Comparison of ENCODE assay signal across 19 mouse cellular contexts in genomic region chr6:103236896-103237295, GRCm38 (mm10).
DNase-seq lines count a peak whose midpoint lies in the region; ATAC-seq and TF ChIP-seq lines count a peak whose summit lies in the region.
"Had no signal": no experiment of that assay in that cellular context is flagged by ENCODE, and none has a peak within 500 bp of the region (broad histone marks: within the 10 kb centered on the region; RNA-seq: fewer than 3 reads in every experiment).

No protein-coding gene starts in this region.

- no peak overlapping the region for H3K4me2 ChIP-seq in liver, embryonic 11.5 days
- no peak overlapping the region for H3K4me2 ChIP-seq in liver, postnatal 0 days (ENCODE audit: low read depth, low read length)
- no peak overlapping the region for H3K4me2 ChIP-seq in liver, embryonic 12.5 days

- H3K9ac ChIP-seq in liver, adult 2 months (ENCODE audit: low read depth, low read length), result no peak overlapping the region
- no peak overlapping the region for H3K9ac ChIP-seq in liver, embryonic 11.5 days (ENCODE audit: low read depth, low read length)
- H3K9ac ChIP-seq in liver, postnatal 0 days (replicated peaks), result no peak overlapping the region
- no peak overlapping the region for H3K9ac ChIP-seq in liver, embryonic 12.5 days

- TF ChIP-seq EP300 in liver, postnatal 0 days (IDR thresholded peaks at IDR 0.05; ENCODE audit: low read depth), result no peak

- no peak for TF ChIP-seq CTCF in liver, adult 2 months (IDR thresholded peaks at IDR 0.05; ENCODE audit: low read depth, low read length)
- no peak for TF ChIP-seq CTCF in liver, postnatal 0 days (IDR thresholded peaks at IDR 0.05; ENCODE audit: low read depth)

- H3K4me1 ChIP-seq in liver, adult 2 months (ENCODE audit: control insufficient read depth, insufficient read depth, low read length), result peaks cover 3% of the 10 kb centered on the region
- H3K4me1 ChIP-seq in liver, embryonic 11.5 days (replicated peaks; ENCODE audit: control insufficient read depth, insufficient read depth, low read length), result no peaks in the 10 kb centered on the region
- no peaks in the 10 kb centered on the region for H3K4me1 ChIP-seq in liver, postnatal 0 days (ENCODE audit: insufficient read depth)
- no peaks in the 10 kb centered on the region for H3K4me1 ChIP-seq in liver, embryonic 12.5 days

- no peaks in the 10 kb centered on the region for H3K27me3 ChIP-seq in liver, adult 2 months (ENCODE audit: control insufficient read depth, insufficient read depth, low read length)
- no peaks in the 10 kb centered on the region for H3K27me3 ChIP-seq in liver, embryonic 11.5 days (replicated peaks; ENCODE audit: control insufficient read depth, insufficient read depth, low read length)
- H3K27me3 ChIP-seq in liver, postnatal 0 days (ENCODE audit: insufficient read depth, low read length), result no peaks in the 10 kb centered on the region
- H3K27me3 ChIP-seq in liver, embryonic 12.5 days (replicated peaks), result no peaks in the 10 kb centered on the region
- H3K27me3 ChIP-seq: CH12.LX had no signal

- no peak for ATAC-seq in liver, embryonic 11.5 days (replicated peaks; ENCODE audit: low FRiP score)
- peak; percentile 72 for ATAC-seq in liver, postnatal 0 days
- no peak for ATAC-seq in liver, embryonic 12.5 days
- ATAC-seq: activated CD4-positive, CD25-positive, alpha-beta regulatory T cell, adult 4 months; CD4-positive, CD25-positive, alpha-beta regulatory T cell, adult 4 months; Patski had no signal

- TF ChIP-seq POLR2A in liver, adult 2 months (IDR thresholded peaks at IDR 0.05; ENCODE audit: extremely low read depth, insufficient read depth, low read length), result no peak

- H3K9me3 ChIP-seq in liver, embryonic 11.5 days (ENCODE audit: control insufficient read depth, low read length), result no peaks in the 10 kb centered on the region
- H3K9me3 ChIP-seq in liver, postnatal 0 days (ENCODE audit: low read length), result no peaks in the 10 kb centered on the region
- H3K9me3 ChIP-seq in liver, embryonic 12.5 days (replicated peaks), result no peaks in the 10 kb centered on the region

- H3K4me3 ChIP-seq in liver, adult 2 months (ENCODE audit: insufficient read depth, low read depth, low read length), result no peak overlapping the region
- H3K4me3 ChIP-seq in liver, embryonic 11.5 days (ENCODE audit: low read depth, low read length), result no peak overlapping the region
- no peak overlapping the region for H3K4me3 ChIP-seq in liver, postnatal 0 days (ENCODE audit: low read depth, low read length)
- H3K4me3 ChIP-seq in liver, embryonic 12.5 days, result no peak overlapping the region

- H3K36me3 ChIP-seq in liver, adult 2 months (ENCODE audit: control insufficient read depth, insufficient read depth, low read length), result no peaks in the 10 kb centered on the region
- no peaks in the 10 kb centered on the region for H3K36me3 ChIP-seq in liver, embryonic 11.5 days (ENCODE audit: control insufficient read depth, insufficient read depth, low read length)
- no peaks in the 10 kb centered on the region for H3K36me3 ChIP-seq in liver, postnatal 0 days (replicated peaks; ENCODE audit: insufficient read depth, low read length)
- no peaks in the 10 kb centered on the region for H3K36me3 ChIP-seq in liver, embryonic 12.5 days
- H3K36me3 ChIP-seq: G1E had no signal

- H3K79me2 ChIP-seq in liver, adult 2 months (ENCODE audit: control insufficient read depth, insufficient read depth, low read length), result no peaks in the 10 kb centered on the region

- peak; percentile 74 for DNase-seq in liver, adult 2 months (ENCODE audit: extremely low read depth, low read depth, low spot score)
- no peak for DNase-seq in liver, embryonic 11.5 days (ENCODE audit: low spot score)
- DNase-seq in liver, postnatal 0 days, result no peak
- DNase-seq: adrenal gland, adult 2 months; adrenal gland, adult 8-10 months; adrenal gland, postnatal 10 days; adrenal gland, postnatal 14 days; adrenal gland, postnatal 25 days; adrenal gland, postnatal 36 days; B cell, adult 2 months; cerebellum, adult 11 months; cerebellum, adult 11-12 months; cerebellum, adult 18-20 months had no signal

- H3K27ac ChIP-seq in liver, adult 2 months (replicated peaks; ENCODE audit: insufficient read depth, low read depth, low read length), result no peak overlapping the region
- no peak overlapping the region for H3K27ac ChIP-seq in liver, embryonic 11.5 days (ENCODE audit: low read depth, low read length)
- no peak overlapping the region for H3K27ac ChIP-seq in liver, postnatal 0 days (ENCODE audit: low read depth)
- H3K27ac ChIP-seq in liver, embryonic 12.5 days, result no peak overlapping the region
